Mouse (Mus musculus): ENCODE measurements around the gene Ralgps1.
"Not testable (repeated sequence)": the region's sequence is repeated elsewhere in the genome, so short reads cannot be mapped to it uniquely, and the experiment has no call there.

Gene Ralgps1

DNA sequence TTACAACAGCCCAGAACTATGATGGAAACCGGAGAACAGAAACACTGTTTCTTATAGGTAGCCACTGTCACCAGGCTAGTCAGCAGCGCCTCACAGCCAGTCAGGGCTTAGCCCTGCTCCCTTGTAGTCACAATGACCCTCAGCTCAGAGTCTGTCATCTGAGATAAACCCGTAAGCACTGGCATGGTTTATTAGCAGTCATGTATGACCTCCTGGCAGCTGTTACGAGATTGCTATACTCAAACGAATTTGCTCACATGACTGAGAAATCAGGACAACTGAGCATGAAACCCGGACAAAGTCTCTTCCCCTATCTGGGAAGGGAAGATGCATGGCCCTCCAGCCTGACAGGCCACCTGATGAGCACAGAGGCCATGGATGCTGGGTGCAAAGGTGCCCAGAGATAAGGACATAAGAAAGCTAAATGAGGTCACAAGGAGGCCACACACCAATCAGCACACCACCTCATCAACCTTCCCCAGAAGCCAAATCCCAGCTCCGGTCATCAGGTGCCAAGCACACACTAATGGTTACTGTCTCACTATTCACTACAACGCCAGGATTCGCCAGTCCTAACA is 10.1 kb downstream of the Ralgps1 start:
- DNase-seq (ENCODE audit: low spot score in 2 of 2): no peak

DNA sequence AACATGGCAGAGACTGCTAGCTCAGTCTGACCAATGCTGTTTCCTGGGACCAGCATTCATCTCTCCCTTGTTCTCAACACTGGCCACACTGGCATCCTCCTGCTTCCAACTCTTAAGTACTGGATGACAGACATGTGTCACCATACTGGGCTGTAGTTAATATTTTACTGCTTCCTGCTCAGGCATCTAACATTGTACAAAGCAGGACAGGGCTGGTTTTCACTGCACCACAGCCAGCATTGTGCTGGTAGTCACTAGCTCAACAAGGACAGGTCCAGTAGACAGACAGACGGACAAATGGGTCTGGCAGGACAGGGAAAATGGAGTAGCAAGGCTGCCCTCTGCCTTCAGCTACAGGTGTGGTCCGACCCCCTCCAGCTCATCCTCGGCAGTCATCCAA is 10.7 kb downstream of the Ralgps1 start:
- DNase-seq (ENCODE audit: low spot score in 2 of 2): no peak

DNA sequence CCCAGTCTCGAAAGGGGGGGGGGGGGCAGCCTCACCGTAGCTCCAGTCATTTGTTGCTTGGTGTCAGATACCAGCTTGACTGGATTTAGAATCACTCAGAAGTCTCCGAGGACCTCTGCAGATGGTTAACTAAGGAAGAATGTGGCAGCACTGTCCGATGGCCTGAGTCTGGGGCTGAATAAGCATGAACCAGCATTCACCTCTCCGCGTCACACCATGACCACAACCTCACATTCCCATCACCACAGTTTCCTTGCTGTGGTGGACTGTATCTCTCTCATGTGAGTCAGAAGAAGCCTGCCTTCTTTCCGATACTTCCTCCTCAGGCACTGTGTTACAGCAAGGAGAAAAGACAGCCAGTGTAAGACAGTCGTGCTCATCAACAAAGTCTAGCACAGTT is 12.1 kb downstream of the Ralgps1 start:
- no peak for DNase-seq (ENCODE audit: low spot score in 2 of 2)

DNA sequence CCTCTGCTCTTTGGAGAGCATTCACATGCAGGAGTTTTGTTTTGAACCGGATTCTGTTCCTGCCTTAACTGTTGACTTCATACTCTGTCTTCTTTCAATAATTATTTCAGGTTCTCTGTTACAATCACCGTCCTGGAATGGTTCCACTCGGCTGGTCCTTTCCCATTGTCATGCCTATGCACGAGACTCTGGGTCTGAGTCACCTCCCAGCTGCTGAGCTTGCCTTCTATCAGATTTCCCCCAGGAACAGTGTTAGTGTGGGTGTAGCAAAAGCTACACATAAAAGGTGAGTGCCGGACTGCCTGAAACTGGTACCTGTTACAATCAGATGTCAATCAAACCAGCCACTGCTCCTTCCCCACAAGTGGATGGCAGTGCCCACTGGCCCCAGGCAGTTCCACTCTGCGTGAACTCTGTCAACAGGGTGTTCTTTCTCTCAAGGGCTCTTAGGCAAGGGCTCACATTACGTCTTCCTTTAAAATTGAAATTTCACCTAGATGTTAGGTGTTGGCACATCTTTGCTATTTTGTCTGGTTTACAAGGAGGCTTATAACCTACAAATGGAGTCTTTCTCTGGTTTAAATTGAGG is 13.9 kb downstream of the Ralgps1 start:
- no peak for DNase-seq (ENCODE audit: low spot score in 2 of 2)

DNA sequence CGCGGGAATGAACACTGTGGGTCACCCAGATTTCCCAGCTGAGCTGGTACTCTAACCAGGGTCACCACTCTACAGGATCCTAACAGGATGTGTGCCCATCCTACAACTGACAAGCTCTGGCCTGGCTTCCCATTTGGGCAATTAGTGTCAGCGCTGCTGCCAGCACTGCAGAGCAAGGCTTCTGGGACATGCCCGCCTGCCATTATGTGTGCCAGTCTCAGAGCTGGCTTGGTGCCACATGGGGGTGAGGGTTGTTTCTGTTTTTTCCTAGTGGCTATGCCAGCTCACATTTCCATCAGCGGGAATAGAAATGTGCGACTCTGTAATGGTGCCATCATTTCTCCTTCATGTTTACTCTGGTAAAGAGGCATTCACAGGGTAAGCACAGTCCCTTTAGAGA is 15.7 kb downstream of the Ralgps1 start:
- DNase-seq (ENCODE audit: low spot score in 2 of 2): peak; percentile 78 to 81

DNA sequence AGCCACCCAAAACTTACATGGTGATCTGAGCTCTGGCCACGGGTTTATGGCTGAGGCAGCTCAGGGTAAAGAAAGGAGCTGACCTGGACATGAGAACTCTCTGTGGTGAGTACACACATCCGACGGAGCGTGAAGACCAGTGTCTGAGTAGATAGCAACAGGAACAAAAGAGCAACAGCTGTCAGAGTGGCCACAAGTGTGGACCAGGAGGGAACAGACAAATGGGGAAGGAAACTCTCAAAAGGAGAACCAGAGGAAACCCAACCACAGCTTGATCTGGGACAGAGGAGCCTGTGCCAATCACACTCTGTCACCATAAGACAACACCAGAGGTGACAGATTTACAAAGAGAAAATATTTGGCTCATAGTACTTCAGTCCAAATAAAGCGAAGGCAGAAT is 17.9 kb downstream of the Ralgps1 start:
- DNase-seq (ENCODE audit: low spot score in 2 of 2): no peak

DNA sequence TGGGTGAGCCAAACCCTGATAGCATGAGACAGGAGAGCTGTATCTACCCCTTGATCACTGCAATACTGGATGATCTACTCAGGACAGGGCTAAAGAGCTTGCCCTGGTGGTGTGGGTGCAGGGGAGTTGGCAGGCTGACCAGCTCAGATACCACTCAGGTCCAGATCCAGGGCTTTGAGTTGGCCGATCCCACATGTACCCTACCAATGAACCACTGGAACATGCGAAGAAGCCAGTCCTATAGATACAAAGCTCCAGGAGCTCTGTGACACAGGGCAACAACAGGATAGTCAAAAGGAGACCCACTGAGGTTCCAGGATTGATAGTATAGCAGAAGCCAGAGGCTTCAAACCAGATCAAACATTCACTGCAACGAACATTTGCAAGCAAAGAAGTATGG is 19.8 kb downstream of the Ralgps1 start:
- DNase-seq (ENCODE audit: low spot score in 2 of 2): no peak

DNA sequence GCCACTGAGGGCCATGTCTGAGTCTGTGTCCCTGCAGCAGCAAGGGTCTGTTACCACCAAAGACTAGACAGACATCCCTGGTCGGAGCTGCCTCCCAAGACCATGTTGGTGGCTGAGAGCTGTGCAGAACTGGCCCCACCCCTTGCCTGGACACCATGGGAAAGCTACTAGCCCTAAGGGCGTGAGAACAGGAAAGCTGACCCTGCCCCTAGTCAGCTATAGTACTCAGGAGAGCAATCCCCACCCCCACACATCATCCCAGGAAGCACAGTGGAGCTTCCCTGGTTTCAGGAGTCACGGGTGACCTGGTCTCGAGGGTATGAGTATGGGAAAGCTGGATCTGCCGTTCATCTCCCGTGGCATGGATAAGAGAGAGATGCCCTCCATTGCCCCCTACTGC is 20.4 kb downstream of the Ralgps1 start:
- no peak for DNase-seq (ENCODE audit: low spot score in 2 of 2)

DNA sequence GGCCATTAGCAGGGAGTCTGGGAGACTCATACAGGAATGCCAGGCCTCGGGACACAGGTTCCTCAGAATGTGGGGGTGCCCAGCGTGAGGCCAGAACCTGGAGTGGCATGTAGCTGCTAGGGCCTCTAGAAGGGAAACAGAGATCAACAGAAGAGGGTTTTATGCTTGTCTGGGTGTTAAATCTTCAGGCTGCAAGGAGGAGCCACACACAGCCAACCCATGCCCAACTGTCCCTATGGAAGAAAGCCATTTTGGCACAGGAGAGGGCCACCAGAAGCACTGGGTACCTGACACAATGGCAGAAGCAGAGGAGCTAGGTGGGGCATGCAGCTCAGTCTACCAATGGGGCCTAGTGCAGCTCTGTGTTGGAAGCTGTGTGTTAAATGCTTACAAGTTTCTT is 21.7 kb downstream of the Ralgps1 start:
- DNase-seq (ENCODE audit: low spot score in 2 of 2): no peak

DNA sequence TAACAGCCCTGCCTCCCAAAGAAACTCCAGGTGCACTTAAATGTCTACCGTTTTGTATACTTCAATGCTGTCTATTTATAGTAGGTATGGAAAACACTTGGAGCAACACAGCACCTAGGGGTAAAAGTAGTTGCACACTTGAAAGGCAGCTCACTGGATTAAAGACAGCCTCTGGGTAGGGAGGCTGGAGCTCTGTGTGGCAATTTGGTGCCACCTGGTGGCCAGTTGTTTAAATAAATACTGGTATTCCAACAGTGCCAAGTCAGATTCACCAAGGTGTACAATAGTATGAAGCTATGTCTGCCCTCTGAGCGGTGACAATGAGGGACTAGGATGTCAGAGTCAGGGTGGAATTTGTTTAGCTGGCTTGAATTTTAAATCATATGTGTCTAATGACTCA is 22.2 kb downstream of the Ralgps1 start:
- peak; percentile 76 to 86 for DNase-seq (ENCODE audit: low spot score in 2 of 2)

DNA sequence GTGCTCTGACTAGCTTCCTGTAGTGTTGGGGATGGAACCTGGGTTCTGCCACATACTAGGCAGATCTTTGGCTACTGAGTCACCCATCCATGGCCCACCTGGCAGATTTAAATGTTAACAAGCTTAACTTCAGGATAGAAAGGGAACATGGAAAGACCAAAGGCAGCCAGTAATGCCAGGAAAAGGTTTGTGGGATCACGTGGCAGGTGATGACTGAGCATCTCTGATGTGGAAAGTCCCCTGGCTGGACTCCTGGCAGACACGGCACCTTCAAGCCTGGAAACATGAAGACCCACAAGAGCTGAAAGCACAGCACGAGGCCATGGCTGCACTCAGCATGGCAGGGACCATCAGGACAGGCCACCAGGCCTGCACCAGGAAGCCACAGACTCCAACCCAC is 23.0 kb downstream of the Ralgps1 start:
- DNase-seq (ENCODE audit: low spot score in 2 of 2): no peak

DNA sequence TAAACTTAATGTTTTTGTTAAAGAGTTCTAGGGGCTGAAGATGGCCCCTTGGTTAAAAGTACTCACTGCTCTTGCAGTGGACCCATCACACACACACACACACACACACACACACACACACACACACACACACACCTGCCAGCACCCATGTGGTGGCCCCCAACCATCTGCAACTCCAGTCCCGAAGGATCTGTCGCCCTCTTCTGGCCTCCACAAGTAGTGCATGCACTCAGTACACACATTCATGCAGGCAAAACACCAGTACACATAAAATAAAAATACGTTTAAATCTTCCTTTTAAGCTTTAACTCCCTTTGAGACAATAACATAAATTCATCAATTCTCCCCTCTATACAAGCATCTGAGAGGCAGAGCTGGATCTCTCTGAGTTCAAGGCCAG is 23.7 kb downstream of the Ralgps1 start:
- no peak for DNase-seq (ENCODE audit: low spot score in 2 of 2)

DNA sequence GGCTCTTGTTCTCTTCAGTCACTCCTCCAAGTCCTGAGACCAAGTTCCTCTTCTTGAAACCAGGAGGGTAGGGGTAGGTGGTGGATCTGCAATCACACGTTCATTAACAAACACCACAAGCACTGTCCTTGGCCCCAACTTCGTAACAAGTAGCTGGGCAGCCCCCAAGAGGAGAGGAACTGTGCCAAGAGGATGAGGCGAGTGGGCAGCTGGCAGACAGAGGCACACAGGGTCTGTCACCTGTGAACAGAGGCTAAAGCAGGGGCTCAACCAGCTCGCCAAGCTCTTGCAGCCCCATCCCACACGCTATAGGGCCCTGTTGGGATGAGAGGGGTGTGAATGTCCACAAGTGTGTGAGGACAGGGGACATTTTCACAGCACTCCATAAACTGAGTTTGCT is 24.5 kb downstream of the Ralgps1 start:
- no peak for DNase-seq (ENCODE audit: low spot score in 2 of 2)

DNA sequence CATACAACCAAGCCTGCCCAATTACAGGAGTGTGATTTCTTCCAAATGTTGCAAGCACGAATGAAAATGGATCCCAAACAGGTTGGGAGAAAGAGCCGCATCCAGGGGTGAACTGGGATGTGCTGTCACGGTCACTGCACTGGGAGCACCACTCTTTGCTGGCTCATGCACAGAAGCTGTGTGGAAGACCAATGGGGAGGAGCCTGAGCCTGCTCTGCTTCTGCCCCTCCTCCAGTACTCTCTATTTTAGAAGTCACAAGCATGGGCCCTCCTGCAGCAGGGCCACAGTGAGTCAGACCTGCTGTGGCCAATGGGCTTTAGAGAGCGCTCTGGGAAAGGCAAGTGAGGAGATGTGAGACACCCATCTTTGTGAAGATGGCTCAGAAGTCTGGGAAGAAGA is 25.3 kb downstream of the Ralgps1 start:
- DNase-seq (ENCODE audit: low spot score in 2 of 2): peak in 1 of 2 experiments; percentile 38

DNA sequence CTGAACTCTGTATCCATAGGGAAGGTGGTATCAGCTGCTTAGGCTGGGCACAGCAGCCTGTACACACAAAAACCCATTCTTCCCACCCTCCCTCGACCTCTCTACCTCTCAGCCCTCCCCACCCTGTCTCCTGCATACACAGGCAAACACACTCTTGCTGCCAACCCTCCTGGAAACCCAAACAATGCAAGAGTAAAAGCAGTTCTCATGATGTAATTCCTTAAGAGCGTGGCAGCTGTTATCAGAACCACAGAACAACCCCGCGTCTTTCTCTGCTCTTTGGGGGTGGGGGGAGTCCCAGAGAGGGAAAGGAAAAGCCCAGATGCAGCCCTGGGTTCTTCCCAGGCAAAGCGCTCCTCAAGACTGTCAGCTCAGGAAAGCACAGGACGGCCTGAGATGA is 25.8 kb downstream of the Ralgps1 start:
- no peak for DNase-seq (ENCODE audit: low spot score in 2 of 2)

DNA sequence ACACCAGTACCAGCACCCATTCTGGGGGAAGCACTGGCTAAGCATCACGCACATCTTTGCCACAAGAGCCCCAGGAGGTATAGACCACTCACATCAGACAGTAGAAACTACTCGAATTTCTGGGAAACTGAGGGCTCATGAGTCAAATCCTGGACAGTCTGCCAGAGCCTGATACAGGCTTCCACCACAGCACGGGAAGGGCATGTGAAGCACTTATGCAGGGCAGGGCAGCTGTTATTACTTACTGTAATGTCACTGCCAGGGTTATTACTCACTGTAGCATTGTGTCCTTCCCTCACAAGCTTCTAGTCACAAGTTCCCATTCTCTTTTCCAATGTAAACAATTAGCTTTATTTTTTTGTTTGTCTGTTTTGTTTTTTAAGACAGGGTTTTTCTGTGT is 27.9 kb downstream of the Ralgps1 start:
- no peak for DNase-seq (ENCODE audit: low spot score in 2 of 2)

DNA sequence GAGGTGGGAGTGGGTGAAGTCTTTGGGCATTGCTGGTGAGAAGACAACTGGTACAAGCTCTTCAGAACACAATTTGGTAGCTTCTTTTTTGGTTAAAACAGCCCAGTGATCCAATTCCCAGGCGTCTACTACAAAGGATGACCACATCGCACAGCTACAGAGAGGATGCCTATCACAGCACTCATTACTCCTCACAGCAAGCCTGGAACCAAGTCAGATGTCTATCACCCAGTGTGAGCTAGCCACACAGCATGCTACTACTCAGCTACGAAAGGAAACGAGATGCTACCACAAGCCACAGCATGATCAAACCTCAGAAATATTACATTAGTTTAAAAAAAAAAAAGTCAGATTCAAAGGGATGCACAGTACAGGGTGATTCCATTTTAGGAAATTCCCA is 29.1 kb downstream of the Ralgps1 start:
- DNase-seq (ENCODE audit: low spot score in 2 of 2): no peak

DNA sequence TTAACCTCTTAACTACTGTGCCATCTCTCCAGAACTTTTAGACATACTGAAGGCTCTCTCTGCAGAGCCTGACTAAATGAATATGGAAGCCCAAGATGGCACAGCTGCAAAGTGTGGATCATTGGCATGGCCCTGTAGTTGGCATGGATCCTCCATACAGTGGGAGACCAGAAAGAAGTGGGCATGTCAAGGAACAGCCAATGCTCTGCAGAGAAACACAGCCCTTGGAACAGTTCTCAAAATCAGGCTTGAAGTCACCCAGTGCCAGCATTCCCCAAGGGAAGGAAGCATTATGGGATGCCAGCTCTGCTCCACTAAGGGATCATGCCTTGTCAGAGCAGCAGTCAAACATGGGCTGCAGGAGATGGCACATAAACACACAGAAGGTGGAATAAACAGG is 35.5 kb downstream of the Ralgps1 start:
- no peak for DNase-seq (ENCODE audit: low spot score in 2 of 2)

DNA sequence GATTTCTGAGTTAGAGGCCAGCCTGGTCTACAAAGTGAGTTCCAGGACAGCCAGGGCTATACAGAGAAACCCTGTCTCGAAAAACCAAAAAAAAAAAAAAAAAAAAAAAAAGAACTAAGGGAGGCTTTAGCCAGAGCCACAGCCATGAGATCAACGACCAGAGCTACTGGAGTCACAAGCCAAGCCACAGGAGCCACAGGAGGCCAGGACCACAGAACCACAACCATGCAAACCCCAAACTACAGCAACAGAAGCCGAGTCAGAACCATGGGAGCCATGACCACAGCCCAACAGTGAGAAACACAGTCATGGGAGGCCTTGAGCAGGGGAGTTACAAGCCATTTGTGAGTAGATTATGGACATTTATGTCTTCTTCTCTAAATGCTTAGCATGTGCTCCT is 41.7 kb downstream of the Ralgps1 start:
- DNase-seq (ENCODE audit: low spot score in 2 of 2): no peak

DNA sequence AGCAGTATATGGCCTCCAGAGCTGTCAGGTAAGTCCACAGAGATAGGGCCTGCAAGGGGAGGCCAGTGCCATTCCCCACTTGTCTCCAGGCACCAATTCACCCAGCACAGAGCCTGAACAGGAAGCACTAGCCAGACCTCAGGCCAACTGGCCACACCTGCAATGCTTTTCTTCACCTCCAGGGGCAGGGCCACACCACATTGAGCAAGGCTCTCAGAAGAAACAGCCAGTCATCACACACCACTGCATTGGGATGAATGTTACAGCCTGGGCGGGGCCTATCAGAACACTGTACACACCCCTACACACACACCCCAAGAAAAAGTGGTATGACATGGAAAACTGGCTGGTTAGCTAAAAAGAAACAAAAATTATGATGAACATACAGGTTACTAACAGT is 42.3 kb downstream of the Ralgps1 start:
- no peak for DNase-seq (ENCODE audit: low spot score in 2 of 2)

DNA sequence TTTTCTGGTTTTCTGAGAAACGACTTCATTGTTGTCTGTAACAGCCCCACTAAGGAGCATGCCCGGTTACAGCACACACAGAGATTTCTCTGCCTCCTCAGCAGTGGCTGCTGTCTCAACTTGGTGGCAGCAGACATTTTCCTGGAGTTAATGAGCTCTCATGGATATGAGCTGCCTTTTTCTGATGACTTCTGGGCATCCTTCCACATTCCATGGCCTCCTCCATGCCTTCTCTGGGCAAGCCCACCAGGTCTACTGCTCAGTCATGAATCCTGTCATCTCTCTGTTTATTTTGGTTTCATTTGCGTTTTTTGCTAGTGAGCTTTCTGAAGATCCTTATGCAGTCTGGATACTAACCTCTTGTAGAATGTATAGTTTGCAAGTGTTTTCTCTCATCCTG is 45.9 kb downstream of the Ralgps1 start:
- no peak for DNase-seq (ENCODE audit: low spot score in 2 of 2)

DNA sequence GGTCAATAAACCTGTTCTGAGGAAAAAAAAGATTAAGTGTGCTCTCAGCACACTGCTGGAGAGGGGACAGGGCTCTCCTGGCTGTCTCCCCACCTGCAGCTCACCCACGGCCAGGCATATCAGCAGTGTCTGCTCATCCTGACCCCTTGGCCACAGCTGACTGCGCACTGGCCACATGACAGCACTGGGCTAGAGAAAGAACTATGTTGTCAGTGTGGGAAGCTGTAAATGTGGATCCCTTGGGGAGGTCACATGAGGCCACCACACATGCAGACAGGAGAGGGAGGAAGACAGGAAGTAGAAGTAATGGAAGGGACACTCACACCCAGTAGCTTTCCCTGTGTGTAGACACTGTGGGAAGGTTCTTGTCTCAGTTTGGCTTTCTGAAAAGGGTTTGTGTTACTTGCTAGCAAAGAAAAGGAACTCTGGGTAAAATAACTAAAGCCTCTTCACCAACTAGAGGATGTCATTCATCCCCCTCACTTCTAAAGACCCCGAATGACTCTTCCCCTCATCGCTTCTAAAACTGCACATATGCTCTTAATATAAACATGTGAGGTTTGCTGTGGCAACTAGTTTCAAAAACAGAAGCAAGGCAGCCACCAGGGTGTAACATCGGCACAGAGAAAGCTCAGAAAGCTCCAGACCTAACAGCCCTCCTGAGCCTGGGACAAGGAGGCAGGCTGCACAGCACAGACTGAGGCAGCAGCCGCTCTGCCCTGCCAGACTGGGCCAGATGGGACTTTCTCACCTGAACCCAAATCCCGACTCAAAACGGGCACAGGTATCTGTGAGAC is 47.3 kb downstream of the Ralgps1 start:
- DNase-seq (ENCODE audit: low spot score in 2 of 2): no peak

DNA sequence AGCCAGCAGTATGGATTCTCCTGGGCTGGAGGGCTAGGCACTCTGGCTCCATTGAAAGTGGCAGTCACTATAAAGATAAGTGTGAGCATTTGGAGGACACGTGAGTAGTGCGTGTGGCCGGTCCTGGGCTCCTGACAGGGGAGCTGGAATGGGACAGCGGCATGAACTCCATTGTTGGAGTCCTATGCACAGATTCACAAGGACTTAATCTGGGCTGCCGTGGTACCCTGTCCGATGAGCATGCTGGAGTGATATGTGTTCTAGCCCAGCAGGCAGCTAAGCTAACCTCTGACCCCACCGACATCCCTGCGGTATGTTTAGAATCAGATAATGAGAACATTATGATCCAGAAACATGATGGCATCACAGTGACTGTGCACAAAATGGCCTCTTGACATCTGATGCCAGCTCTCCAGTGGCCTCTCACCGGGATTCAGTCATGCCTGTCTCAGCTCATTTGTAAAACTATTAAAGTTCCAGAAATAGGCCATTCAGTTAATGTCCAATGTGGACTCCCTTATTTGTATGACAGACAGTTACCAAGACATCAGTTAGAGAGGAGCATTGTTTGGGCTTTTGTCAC is 48.2 kb downstream of the Ralgps1 start:
- DNase-seq (ENCODE audit: low spot score in 2 of 2): not testable (repeated sequence)
